Mouse (Mus musculus) Patski (cell line): Measurements from ENCODE around the gene Gse1. TPM values are rescaled to one million over a fixed set of nuclear protein-coding genes. Genes with fewer than 3 reads are reported as not detected.

Source experiments
- ATAC-seq: fragments of 100-300 bp; one replicate; pipeline ENCODE4 v1.8.0; 2021
- CTCF ChIA-PET: fragments of 350-600 bp; sonication (Branson Sonifier 250); formaldehyde crosslinking; loops from one replicate; lab custom pipeline; 2022; ENCODE audit warnings: inconsistent platforms; lab: Charles Lee
- POLR2A ChIA-PET: fragments of 350-600 bp; sonication (Branson Sonifier 250); formaldehyde crosslinking; loops from one replicate; lab custom pipeline; 2022; ENCODE audit warnings: antibody characterized with exemption, inconsistent platforms; lab: Charles Lee
- DNase-seq: peaks from one replicate; pipeline ENCODE4 v3.0.0-alpha.2; 2011; ENCODE audit warnings: low read depth, low spot score
- H3K27me3 ChIP-seq: fragments of 371-371 bp; one replicate; pipeline ENCODE4 v1.5.1; 2021
- CTCF ChIP-seq: fragments of 100-300 bp; IDR thresholded peaks from one replicate; pipeline ENCODE4 v1.5.1; 2021
- in situ Hi-C: fragments of 300-500 bp; cut with MboI; formaldehyde crosslinking; loops from 3 replicates; pipeline ENCODE4 v1.11.1; 2018; ENCODE audit warnings: low pct_unique_long_range_greater_than_20kb, mixed read lengths
- polyA plus RNA-seq: library from polyadenylated mRNA; unstranded; gene quantifications from one replicate; pipeline ENCODE4 v1.2.3, GENCODE M21; 2021

The Gse1 gene
- polyA plus RNA-seq, 1 experiment from 2014 or later = 19.8 TPM

DNA sequence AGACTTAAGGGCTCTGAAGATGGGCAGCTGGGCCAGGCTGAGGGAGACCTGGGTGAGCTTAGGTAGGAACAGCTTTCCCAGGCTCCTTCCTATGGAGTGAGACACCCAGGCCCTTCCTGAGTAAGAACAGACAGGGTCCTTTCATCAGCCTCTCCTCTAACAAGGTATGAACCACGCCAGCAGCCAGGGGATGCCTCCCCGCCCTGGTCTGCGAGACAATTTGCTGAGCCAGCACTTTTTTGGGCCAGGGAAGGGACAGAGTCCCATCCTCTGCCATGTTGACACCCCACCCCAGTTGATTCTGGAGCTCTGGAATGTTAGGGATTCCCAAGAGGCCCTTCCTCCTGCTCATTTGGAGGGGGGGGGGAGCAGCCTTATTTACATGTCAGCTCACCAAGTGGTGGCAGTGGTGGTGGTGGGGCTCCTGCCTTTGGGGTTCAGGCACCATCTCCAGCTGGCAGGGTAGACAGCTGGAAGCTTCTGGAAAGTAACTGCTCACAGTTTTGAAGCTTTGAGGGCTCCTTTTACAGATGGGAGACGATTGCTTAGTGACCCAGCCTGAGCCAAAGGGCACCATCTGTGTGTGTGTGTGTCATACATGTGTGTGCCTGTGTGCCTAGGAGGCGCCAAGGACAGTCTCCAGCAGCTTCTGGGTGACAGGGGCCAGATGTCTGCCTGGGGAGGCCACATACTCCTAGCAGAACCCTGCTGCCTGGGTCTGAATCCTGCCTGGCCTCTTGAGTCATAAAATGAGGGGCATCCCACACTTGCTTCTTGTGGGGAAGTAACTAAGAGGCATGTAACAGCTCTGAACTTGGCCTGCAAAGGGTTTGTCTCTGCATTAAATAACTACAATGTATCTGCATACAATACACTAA lies 1.3 kb upstream of the Gse1 start:
- no peak for TF ChIP-seq CTCF
- in situ Hi-C loops = no loop called here
- ChIA-PET CTCF (interaction anchor here (0.9 to 1.6 kb wide), 4 partner anchors 27 to 100 kb away, joined by 3 to 4 read pairs (median 4); no protein-coding TSS in a partner anchor), POLR2A (no interaction called here)
- no peak for ATAC-seq
- no peak for DNase-seq
- H3K27me3 ChIP-seq = no peaks in the 10 kb centered on the region

DNA sequence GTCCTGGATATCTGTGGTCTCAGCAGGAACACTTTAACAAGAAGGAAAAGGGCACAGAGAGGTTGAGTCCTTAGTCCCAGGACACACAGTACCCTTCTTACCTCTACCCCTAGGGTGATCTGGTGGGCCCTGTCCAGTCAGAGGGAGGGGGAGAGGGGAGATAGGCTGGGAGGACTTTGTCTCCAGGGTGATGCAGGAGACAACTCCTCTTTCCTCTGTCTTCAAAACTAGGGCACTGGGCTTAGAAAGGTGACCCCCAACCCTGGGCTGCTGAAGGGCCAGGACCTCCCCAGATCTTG lies 729 bp upstream of the Gse1 start:
- TF ChIP-seq CTCF = no peak
- no peaks in the 10 kb centered on the region for H3K27me3 ChIP-seq
- CTCF ChIA-PET = interaction anchor here (1.0 to 1.1 kb wide), 2 partner anchors 49 to 100 kb away, joined by 4 read pairs; no protein-coding TSS in a partner anchor
- POLR2A ChIA-PET = no interaction called here
- DNase-seq (no peak), ATAC-seq (no peak)
- in situ Hi-C loops = no loop called here

- ATAC-seq (no peak), DNase-seq (no peak)
- POLR2A ChIA-PET = no interaction called here
Observed at GRCm38 (mm10) chr8:120228781-120229573, 721 bp downstream of the Gse1 start.

GRCm38 (mm10) chr8:120229574-120229916 lies 1.3 kb downstream of the Gse1 start:
- in situ Hi-C loops = no loop called here
- POLR2A ChIA-PET = no interaction called here
- TF ChIP-seq CTCF = no peak
- no peak for DNase-seq
- no peaks in the 10 kb centered on the region for H3K27me3 ChIP-seq
- CTCF ChIA-PET = no interaction called here
- no peak for ATAC-seq

More at GRCm38 (mm10) chr8:120228781-120229573, 721 bp downstream of the Gse1 start:
- no peak for TF ChIP-seq CTCF
- H3K27me3 ChIP-seq = no peaks in the 10 kb centered on the region
- CTCF ChIA-PET = no interaction called here
- in situ Hi-C loops = no loop called here

- no peaks in the 10 kb centered on the region for H3K27me3 ChIP-seq
- CTCF ChIA-PET = interaction anchor here (1.2 kb wide), 1 partner anchor 15 kb away, joined by 3 read pairs; no protein-coding TSS in a partner anchor
- ATAC-seq = no peak
- POLR2A ChIA-PET = interaction anchor here (1.0 kb wide), 1 partner anchor 50 kb away, joined by 3 read pairs; no protein-coding TSS in a partner anchor
- no peak for DNase-seq
- in situ Hi-C loops = loop anchor here (5.0 kb wide), 1 partner anchor 37 kb away; no protein-coding TSS in a partner anchor
- no peak for TF ChIP-seq CTCF
Observed at GRCm38 (mm10) chr8:120230081-120230480, 1.8 kb downstream of the Gse1 start.

DNA sequence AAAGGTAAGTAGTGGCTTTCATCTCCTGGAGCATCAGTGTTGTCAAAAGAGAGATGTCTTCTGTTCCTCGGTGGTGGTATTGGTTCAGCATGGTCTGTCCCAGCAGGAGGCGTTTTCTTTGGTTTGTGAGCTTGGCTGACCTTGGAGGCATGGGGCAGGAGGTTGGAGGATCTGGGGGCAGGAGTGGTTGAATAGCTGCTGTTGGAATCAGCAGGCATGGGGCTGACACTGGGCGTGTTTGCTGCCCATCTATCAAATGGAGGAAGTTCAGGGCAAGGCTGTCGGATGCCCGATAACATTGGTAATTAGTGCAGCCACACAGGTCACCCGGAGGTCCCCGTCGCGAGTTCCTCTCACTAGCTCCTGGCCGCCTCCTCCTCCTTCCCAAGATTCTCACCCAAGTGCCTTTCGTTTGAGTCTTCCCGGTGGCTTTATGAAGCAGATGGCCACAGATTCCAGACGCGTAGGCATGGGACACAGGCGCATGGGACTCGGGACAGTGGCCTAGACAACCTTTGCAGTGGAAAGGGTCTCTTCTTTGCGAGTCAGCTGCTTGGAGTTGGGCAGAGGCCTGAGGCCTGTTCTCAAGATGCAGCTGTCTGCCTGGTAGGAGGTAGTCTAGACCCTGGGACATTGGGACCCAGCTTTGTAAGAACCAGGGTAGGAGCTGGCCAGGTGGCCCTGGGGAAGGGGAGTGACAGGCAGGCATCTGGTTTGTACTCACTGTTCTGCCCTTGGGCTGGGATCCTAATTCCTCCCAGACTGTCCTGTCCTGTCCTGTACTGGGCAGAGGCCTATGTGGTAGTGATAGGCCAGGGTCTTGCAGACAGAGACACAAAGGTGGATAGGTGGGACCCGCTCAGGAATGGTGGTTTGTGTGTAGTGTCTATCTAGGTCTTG lies 2.7 kb downstream of the Gse1 start:
- DNase-seq (no peak), ATAC-seq (no peak)
- ChIA-PET POLR2A (interaction anchor here (1.0 kb wide), 1 partner anchor 51 kb away, joined by 3 read pairs; no protein-coding TSS in a partner anchor), CTCF (interaction anchor here (1.2 kb wide), 1 partner anchor 14 kb away, joined by 3 read pairs; no protein-coding TSS in a partner anchor)
- no peak for TF ChIP-seq CTCF
- no peaks in the 10 kb centered on the region for H3K27me3 ChIP-seq
- in situ Hi-C loops = loop anchor here (5.0 kb wide), 1 partner anchor 36 kb away; no protein-coding TSS in a partner anchor

DNA sequence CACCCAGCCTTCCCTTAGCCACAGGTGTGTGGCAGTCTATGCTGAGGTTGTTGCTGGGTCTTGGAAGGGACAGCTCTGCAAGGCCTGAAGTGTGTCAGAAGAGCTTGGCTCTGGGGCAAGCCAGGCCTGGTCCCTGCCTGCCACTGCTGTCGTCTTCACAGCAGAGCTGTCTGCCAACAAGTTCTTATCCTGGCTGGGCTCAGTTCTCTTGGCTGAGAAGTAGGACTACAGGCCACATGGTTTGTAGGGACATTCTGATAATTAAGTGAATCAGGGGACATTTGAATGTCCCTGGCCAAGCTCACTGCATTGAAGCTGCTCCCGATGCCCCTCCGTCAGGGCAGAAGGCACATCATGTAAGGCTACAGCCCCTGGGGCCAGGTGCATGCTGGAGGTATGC lies 3.6 kb downstream of the Gse1 start:
- ChIA-PET POLR2A (no interaction called here), CTCF (no interaction called here)
- H3K27me3 ChIP-seq = no peaks in the 10 kb centered on the region
- no peak for TF ChIP-seq CTCF
- no peak for DNase-seq
- ATAC-seq = no peak
- in situ Hi-C loops = loop anchor here (5.0 kb wide), 1 partner anchor 35 kb away; no protein-coding TSS in a partner anchor

DNA sequence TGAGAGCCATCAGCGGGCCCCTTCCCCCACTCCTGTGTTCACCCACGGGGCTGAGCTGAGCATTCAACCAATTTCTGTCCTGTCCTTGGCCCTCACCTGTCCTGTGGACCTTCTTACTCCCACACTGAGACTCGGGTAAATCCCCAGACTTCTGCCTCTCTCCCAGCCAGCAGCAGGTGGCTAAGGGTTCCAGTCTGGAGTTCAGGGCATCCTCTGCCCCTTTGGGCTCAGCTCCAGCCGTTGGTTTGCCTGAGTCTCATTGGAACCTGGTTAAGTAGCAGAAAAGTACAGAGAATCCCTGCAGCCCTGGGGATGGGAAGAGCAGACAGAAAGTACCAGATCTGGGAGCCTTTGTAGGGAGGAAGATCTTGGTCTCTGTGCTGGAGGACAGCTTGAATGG lies 4.1 kb downstream of the Gse1 start:
- ChIA-PET CTCF (no interaction called here), POLR2A (no interaction called here)
- ATAC-seq (no peak), DNase-seq (no peak)
- in situ Hi-C loops = loop anchor here (5.0 kb wide), 1 partner anchor 35 kb away; no protein-coding TSS in a partner anchor
- no peak for TF ChIP-seq CTCF
- H3K27me3 ChIP-seq = no peaks in the 10 kb centered on the region

- CTCF ChIA-PET = no interaction called here
- H3K27me3 ChIP-seq = no peaks in the 10 kb centered on the region
- no peak for TF ChIP-seq CTCF
- ATAC-seq (no peak), DNase-seq (no peak)
- POLR2A ChIA-PET = no interaction called here
- in situ Hi-C loops = loop anchor here (5.0 kb wide), 1 partner anchor 34 kb away; no protein-coding TSS in a partner anchor
Observed at GRCm38 (mm10) chr8:120232913-120233312, 4.7 kb downstream of the Gse1 start.
